12 mouse cellular contexts compared by ENCODE assay signal in genomic region chr2:46245717-46246116, GRCm38 (mm10).
DNase-seq lines count a peak whose midpoint lies in the region; ATAC-seq and TF ChIP-seq lines count a peak whose summit lies in the region.
"Had no signal": no experiment of that assay in that cellular context is flagged by ENCODE, and none has a peak within 500 bp of the region (broad histone marks: within the 10 kb centered on the region; RNA-seq: fewer than 3 reads in every experiment).

No protein-coding gene starts in this region.

- peak; percentile 2 to 37 for DNase-seq in heart, adult 18-20 months
- no peak for DNase-seq in heart, embryonic 10.5 days (ENCODE audit: low spot score)
- peak; percentile 1 to 4 for DNase-seq in spleen, adult 2 months (ENCODE audit: low read depth in 1 of 2, low spot score in 2 of 2)
- no peak for DNase-seq in spleen, postnatal 14 days (ENCODE audit: low spot score in 2 of 2)
- DNase-seq in layer of hippocampus, adult 9-10 months (ENCODE audit: low spot score), result peak; percentile 36
- DNase-seq in right cerebral cortex, adult 2 months (ENCODE audit: low spot score in 2 of 2), result no peak
- no peak for DNase-seq in gastrocnemius, adult 2 months
- DNase-seq: adrenal gland, adult 2 months had no signal

- no peak overlapping the region for H3K9ac ChIP-seq in hindbrain, embryonic 16.5 days (ENCODE audit: low read depth, low read length)
- H3K9ac ChIP-seq: kidney, embryonic 15.5 days; liver, embryonic 12.5 days had no signal

- no peak overlapping the region for H3K27ac ChIP-seq in heart, embryonic 10.5 days
- H3K27ac ChIP-seq in spleen, adult 2 months (ENCODE audit: insufficient read depth, low read length), result no peak overlapping the region
- H3K27ac ChIP-seq in hindbrain, embryonic 16.5 days (ENCODE audit: low read depth, low read length), result no peak overlapping the region
- no peak overlapping the region for H3K27ac ChIP-seq in gastrocnemius, adult 2 months
- H3K27ac ChIP-seq: kidney, embryonic 15.5 days; liver, embryonic 12.5 days had no signal

- H3K27me3 ChIP-seq in heart, embryonic 10.5 days (ENCODE audit: insufficient read depth, poor library complexity, severe bottlenecking), result no peaks in the 10 kb centered on the region
- no peaks in the 10 kb centered on the region for H3K27me3 ChIP-seq in spleen, adult 2 months (ENCODE audit: control insufficient read depth, insufficient read depth, low read length)
- no peaks in the 10 kb centered on the region for H3K27me3 ChIP-seq in hindbrain, embryonic 16.5 days (replicated peaks; ENCODE audit: control insufficient read depth, insufficient read depth, low read length)
- H3K27me3 ChIP-seq: kidney, embryonic 15.5 days; liver, embryonic 12.5 days had no signal

- no peak for TF ChIP-seq POLR2A in spleen, adult 2 months (IDR thresholded peaks at IDR 0.05; ENCODE audit: low read depth, low read length)

- no peaks in the 10 kb centered on the region for H3K9me3 ChIP-seq in heart, embryonic 10.5 days
- no peaks in the 10 kb centered on the region for H3K9me3 ChIP-seq in hindbrain, embryonic 16.5 days (ENCODE audit: control insufficient read depth, low read length)
- H3K9me3 ChIP-seq: kidney, embryonic 15.5 days; liver, embryonic 12.5 days had no signal

- no peak for ATAC-seq in hindbrain, embryonic 16.5 days
- ATAC-seq: liver, embryonic 12.5 days had no signal

- no peak overlapping the region for H3K4me3 ChIP-seq in heart, embryonic 10.5 days
- no peak overlapping the region for H3K4me3 ChIP-seq in spleen, adult 2 months (ENCODE audit: extremely low read depth, insufficient read depth, insufficient read length)
- H3K4me3 ChIP-seq in hindbrain, embryonic 16.5 days (ENCODE audit: low read length), result no peak overlapping the region
- H3K4me3 ChIP-seq in gastrocnemius, adult 2 months, result no peak overlapping the region
- H3K4me3 ChIP-seq: kidney, embryonic 15.5 days; liver, embryonic 12.5 days; myocyte had no signal

- intact Hi-C loops in gastrocnemius, adult 2 months (cut with DNase I), result no loop called here

- no peak overlapping the region for H3K4me2 ChIP-seq in hindbrain, embryonic 16.5 days (ENCODE audit: low read length)
- H3K4me2 ChIP-seq: kidney, embryonic 15.5 days; liver, embryonic 12.5 days had no signal

- no peaks in the 10 kb centered on the region for H3K36me3 ChIP-seq in heart, embryonic 10.5 days
- H3K36me3 ChIP-seq in spleen, adult 2 months (ENCODE audit: control insufficient read depth, insufficient read depth, low read length), result no peaks in the 10 kb centered on the region
- no peaks in the 10 kb centered on the region for H3K36me3 ChIP-seq in hindbrain, embryonic 16.5 days (ENCODE audit: control insufficient read depth, insufficient read depth, low read length)
- H3K36me3 ChIP-seq: kidney, embryonic 15.5 days; liver, embryonic 12.5 days had no signal

- no peak for TF ChIP-seq CTCF in spleen, adult 2 months (IDR thresholded peaks at IDR 0.05; ENCODE audit: extremely low read depth, insufficient read depth, insufficient read length, insufficient replicate concordance)
- no peak for TF ChIP-seq CTCF in gastrocnemius, adult 2 months (IDR thresholded peaks at IDR 0.05)

- 74% methylated on average over 3 of the region's 3 CpGs for WGBS in heart, embryonic 10.5 days
- WGBS in spleen, adult 2 months, result 7% methylated on average over 3 of the region's 3 CpGs
- 70% methylated on average over 3 of the region's 3 CpGs for WGBS in hindbrain, embryonic 16.5 days

- no peaks in the 10 kb centered on the region for H3K4me1 ChIP-seq in heart, embryonic 10.5 days
- H3K4me1 ChIP-seq in spleen, adult 2 months (ENCODE audit: control insufficient read depth, insufficient read depth, insufficient read length), result no peaks in the 10 kb centered on the region
- H3K4me1 ChIP-seq in hindbrain, embryonic 16.5 days (ENCODE audit: control insufficient read depth, insufficient read depth, low read depth, low read length), result no peaks in the 10 kb centered on the region
- H3K4me1 ChIP-seq: kidney, embryonic 15.5 days; liver, embryonic 12.5 days had no signal

Comparison
In these comparisons a context has a peak if more than half of its experiments do, and no peak if none do; other contexts are left out.
1. DNase-seq: peak in heart, adult 18-20 months (2 of 2), spleen, adult 2 months (2 of 2) and layer of hippocampus, adult 9-10 months (single experiment); none in heart, embryonic 10.5 days (single experiment), spleen, postnatal 14 days (0 of 2), right cerebral cortex, adult 2 months (0 of 2) and gastrocnemius, adult 2 months (single experiment).